Mouse (Mus musculus) liver, adult 2 months (tissue): ENCODE results near the gene Fam57b. TPM values are rescaled to one million over a fixed set of nuclear protein-coding genes. Genes with fewer than 3 reads are reported as not detected.

Experiments used
- DNase-seq: peaks from one replicate; pipeline ENCODE4 v3.0.0-alpha.2; 2011; ENCODE audit warnings: low read depth, low spot score; ENCODE audit errors: extremely low read depth
- H3K27ac ChIP-seq: fragments of 200-500 bp; replicated peaks from 2 replicates; pipeline ENCODE4 v1.5.1; 2012; ENCODE audit warnings: low read depth, mild to moderate bottlenecking, control low read depth, inconsistent platforms, low read length; ENCODE audit not compliant: insufficient read depth
- H3K27me3 ChIP-seq: fragments of 200-500 bp; 2 replicates; pipeline ENCODE4 v1.6.1; 2012; ENCODE audit warnings: mild to moderate bottlenecking, moderate library complexity, low read length, inconsistent platforms; ENCODE audit not compliant: control insufficient read depth, insufficient read depth
- H3K36me3 ChIP-seq: fragments of 200-500 bp; 2 replicates; pipeline ENCODE4 v1.6.1; 2012; ENCODE audit warnings: low read length, inconsistent platforms; ENCODE audit not compliant: control insufficient read depth, insufficient read depth
- H3K4me1 ChIP-seq: fragments of 200-500 bp; 2 replicates; pipeline ENCODE4 v1.6.1; 2011; ENCODE audit warnings: low read length; ENCODE audit not compliant: control insufficient read depth, insufficient read depth
- H3K4me3 ChIP-seq: fragments of 200-500 bp; 2 replicates; pipeline ENCODE4 v1.5.1; 2011; ENCODE audit warnings: low read depth, mild to moderate bottlenecking, control low read depth, low read length, moderate library complexity; ENCODE audit not compliant: insufficient read depth
- H3K79me2 ChIP-seq: fragments of 200-500 bp; 2 replicates; pipeline ENCODE4 v1.6.1; 2012; ENCODE audit warnings: inconsistent platforms, mild to moderate bottlenecking, low read length, moderate library complexity; ENCODE audit not compliant: control insufficient read depth, insufficient read depth
- H3K9ac ChIP-seq: fragments of 200-500 bp; 2 replicates; pipeline ENCODE4 v1.6.1; 2012; ENCODE audit warnings: low read depth, mild to moderate bottlenecking, control low read depth, inconsistent platforms, low read length
- CTCF ChIP-seq: fragments of 200-500 bp; IDR thresholded peaks from 2 replicates; pipeline ENCODE4 v1.5.1; 2011; ENCODE audit warnings: low read depth, low read length, control low read depth
- POLR2A ChIP-seq: fragments of 200-500 bp; IDR thresholded peaks from 2 replicates; pipeline ENCODE4 v1.6.1; 2011; ENCODE audit warnings: low read length, control low read depth; ENCODE audit not compliant: insufficient read depth; ENCODE audit errors: extremely low read depth
- WGBS: fragments of 180-500 bp; shearing (Covaris S2); methylation state at CpG from one replicate; pipeline ENCODE4 v1.1.7; 2018; 5-methylcytosine and 5-hydroxymethylcytosine counted together
- polyA plus RNA-seq: library from polyadenylated mRNA; depleted of rRNA; stranded (reverse); fragments of >200 nt; gene quantifications from 2 replicates; pipeline ENCODE4 v1.2.3, GENCODE M21; 2012
- total RNA-seq: library from RNA; depleted of rRNA; stranded (reverse); fragments of >200 nt; gene quantifications from 2 replicates; pipeline ENCODE4 v1.2.3, GENCODE M21; 2014

Gene Fam57b
- total and polyA plus RNA-seq, 2 experiments: 0.44 TPM; not detected in 1

GRCm38 (mm10) chr7:126850161-126850560 is 52.7 kb downstream of the Fam57b start:
- no peaks in the 10 kb centered on the region for H3K79me2 ChIP-seq
- no peak for DNase-seq
- no peak overlapping the region for H3K4me3 ChIP-seq
- peaks cover 18% of the 10 kb centered on the region for H3K27me3 ChIP-seq
- H3K9ac ChIP-seq: no peak overlapping the region
- no peaks in the 10 kb centered on the region for H3K36me3 ChIP-seq
- WGBS: 49% methylated on average over 6 of the region's 6 CpGs
- no peak for TF ChIP-seq CTCF
- TF ChIP-seq POLR2A: no peak
- no peaks in the 10 kb centered on the region for H3K4me1 ChIP-seq
- H3K27ac ChIP-seq: no peak overlapping the region

GRCm38 (mm10) chr7:126851192-126851591 is 53.7 kb downstream of the Fam57b start:
- H3K27ac ChIP-seq: no peak overlapping the region
- no peak overlapping the region for H3K9ac ChIP-seq
- DNase-seq: no peak
- H3K4me3 ChIP-seq: no peak overlapping the region
- no peaks in the 10 kb centered on the region for H3K79me2 ChIP-seq
- WGBS: 73% methylated on average over 12 of the region's 12 CpGs
- H3K4me1 ChIP-seq: no peaks in the 10 kb centered on the region
- H3K36me3 ChIP-seq: no peaks in the 10 kb centered on the region
- no peak for TF ChIP-seq POLR2A
- TF ChIP-seq CTCF: no peak
- peaks cover 18% of the 10 kb centered on the region for H3K27me3 ChIP-seq

GRCm38 (mm10) chr7:126853454-126853853 is 56.0 kb downstream of the Fam57b start:
- TF ChIP-seq CTCF: no peak
- no peak for TF ChIP-seq POLR2A
- H3K4me1 ChIP-seq: no peaks in the 10 kb centered on the region
- 89% methylated on average over 5 of the region's 5 CpGs for WGBS
- no peaks in the 10 kb centered on the region for H3K36me3 ChIP-seq
- no peaks in the 10 kb centered on the region for H3K79me2 ChIP-seq
- H3K27me3 ChIP-seq: peaks cover 5% of the 10 kb centered on the region
- H3K27ac ChIP-seq: no peak overlapping the region
- no peak for DNase-seq
- H3K9ac ChIP-seq: no peak overlapping the region
- no peak overlapping the region for H3K4me3 ChIP-seq

GRCm38 (mm10) chr7:126855641-126856040 is 58.2 kb downstream of the Fam57b start:
- Histone ChIP-seq H3K27ac (no peak overlapping the region), H3K4me3 (no peak overlapping the region), H3K36me3 (no peaks in the 10 kb centered on the region), H3K79me2 (no peaks in the 10 kb centered on the region), H3K9ac (no peak overlapping the region), H3K27me3 (no peaks in the 10 kb centered on the region), H3K4me1 (no peaks in the 10 kb centered on the region)
- WGBS: 88% methylated on average over 3 of the region's 3 CpGs
- DNase-seq: no peak
- TF ChIP-seq POLR2A (no peak), CTCF (no peak)

- H3K79me2 ChIP-seq: no peaks in the 10 kb centered on the region
- 84% methylated on average over 9 of the region's 9 CpGs for WGBS
- peaks cover 4% of the 10 kb centered on the region; the same call in 1 of the 2 replicates for H3K4me1 ChIP-seq
- no peaks in the 10 kb centered on the region for H3K27me3 ChIP-seq
- DNase-seq: no peak
- H3K9ac ChIP-seq: no peak overlapping the region
- H3K4me3 ChIP-seq: no peak overlapping the region
- no peak for TF ChIP-seq CTCF
- TF ChIP-seq POLR2A: no peak
- no peaks in the 10 kb centered on the region for H3K36me3 ChIP-seq
- H3K27ac ChIP-seq: no peak overlapping the region
Measured at GRCm38 (mm10) chr7:126856741-126857420, 59.4 kb downstream of the Fam57b start.

- DNase-seq: no peak
- WGBS: 60% methylated on average over 5 of the region's 5 CpGs
- no peaks in the 10 kb centered on the region for H3K36me3 ChIP-seq
- H3K9ac ChIP-seq: peak overlapping the region; percentile 61
- H3K4me1 ChIP-seq: peaks cover 7% of the 10 kb centered on the region; the same call in 1 of the 2 replicates
- H3K27ac ChIP-seq: no peak overlapping the region
- H3K27me3 ChIP-seq: no peaks in the 10 kb centered on the region
- H3K4me3 ChIP-seq: peak overlapping the region; percentile 64
- H3K79me2 ChIP-seq: no peaks in the 10 kb centered on the region
- no peak for TF ChIP-seq CTCF
- TF ChIP-seq POLR2A: no peak
Measured at GRCm38 (mm10) chr7:126860987-126861386, 63.5 kb downstream of the Fam57b start.
